Mouse (Mus musculus) hindbrain, embryonic 15.5 days (tissue): Measurements from ENCODE around the gene Alad. TPM values are rescaled to one million over a fixed set of nuclear protein-coding genes. Genes with fewer than 3 reads are reported as not detected.
"Not testable (repeated sequence)": the region's sequence is repeated elsewhere in the genome, so short reads cannot be mapped to it uniquely, and the experiment has no call there.

Experiments used
- ATAC-seq: fragments of 200-750 bp; cut with Nextera tagmentation; 2 replicates; pipeline ENCODE4 v1.8.0; 2017; ENCODE audit warnings: low read depth, moderate number of reproducible peaks, moderate TSS enrichment; ENCODE audit not compliant: low FRiP score
- H3K27ac ChIP-seq: fragments of 300-500 bp; sonication (generic); replicated peaks from 2 replicates; pipeline ENCODE4 v1.5.1; 2015; ENCODE audit warnings: mild to moderate bottlenecking, inconsistent platforms
- H3K27me3 ChIP-seq: fragments of 300-500 bp; sonication (generic); 2 replicates; pipeline ENCODE4 v1.6.1; 2015; ENCODE audit warnings: control low read depth, inconsistent platforms
- H3K36me3 ChIP-seq: fragments of 300-500 bp; sonication (generic); 2 replicates; pipeline ENCODE4 v1.6.1; 2015; ENCODE audit warnings: control low read depth, inconsistent platforms
- H3K4me1 ChIP-seq: fragments of 300-500 bp; sonication (generic); replicated peaks from 2 replicates; pipeline ENCODE4 v1.6.1; 2015; ENCODE audit warnings: control low read depth, inconsistent platforms
- H3K4me2 ChIP-seq: fragments of 300-500 bp; sonication (generic); 2 replicates; pipeline ENCODE4 v1.6.1; 2015; ENCODE audit warnings: moderate library complexity, mild to moderate bottlenecking, inconsistent platforms
- H3K4me3 ChIP-seq: fragments of 300-500 bp; sonication (generic); 2 replicates; pipeline ENCODE4 v1.5.1; 2015; ENCODE audit warnings: mild to moderate bottlenecking, inconsistent platforms
- H3K9ac ChIP-seq: fragments of 300-500 bp; sonication (generic); 2 replicates; pipeline ENCODE4 v1.6.1; 2015; ENCODE audit warnings: inconsistent platforms
- H3K9me3 ChIP-seq: fragments of 300-500 bp; sonication (generic); 2 replicates; pipeline ENCODE4 v1.6.1; 2016; ENCODE audit warnings: control low read depth, inconsistent platforms
- WGBS: fragments of 180-500 bp; shearing (Covaris S2); methylation state at CpG from one replicate; pipeline ENCODE4 v1.1.7; 2015; 5-methylcytosine and 5-hydroxymethylcytosine counted together
- polyA plus RNA-seq: library from polyadenylated mRNA; unstranded; fragments of >200 nt; fragmentation: Nextera tagmentation; extraction: Ambion mirVana; gene quantifications from 2 replicates; pipeline ENCODE4 v1.2.1, GENCODE M21; 2015

The Alad gene
- polyA plus RNA-seq, 1 experiment from 2014 or later: 75.0 TPM

- H3K4me3 ChIP-seq: peak within 1 kb of the TSS; percentile 49
- no peaks in the 10 kb centered on the region for H3K36me3 ChIP-seq
- peak within 1 kb of the TSS; percentile 38; the same call in 1 of the 2 replicates for H3K9ac ChIP-seq
- 3% methylated on average over 68 of the region's 71 CpGs for WGBS
- H3K4me1 ChIP-seq: peaks cover 11% of the 10 kb centered on the region
- H3K9me3 ChIP-seq: no peaks in the 10 kb centered on the region
- H3K27me3 ChIP-seq: peaks cover 24% of the 10 kb centered on the region
- no peak within 1 kb of the TSS for H3K27ac ChIP-seq
- ATAC-seq: peak; percentile 89
- H3K4me2 ChIP-seq: peak within 1 kb of the TSS; percentile 78
Measured at GRCm38 (mm10) chr4:62479937-62480708, 39.6 kb downstream of the Alad start, which contains the start of gene Bspry. Bspry (plus strand) TSS chr4:62480053.

GRCm38 (mm10) chr4:62479593-62479936 is 40.2 kb downstream of the Alad start:
- Histone ChIP-seq H3K4me2 (peak overlapping the region; percentile 78), H3K27me3 (peaks cover 24% of the 10 kb centered on the region), H3K4me1 (peaks cover 11% of the 10 kb centered on the region), H3K4me3 (peak overlapping the region; percentile 49), H3K9ac (peak overlapping the region; percentile 38; the same call in 1 of the 2 replicates)
- 14% methylated on average over 11 of the region's 11 CpGs for WGBS
- not testable (repeated sequence) for H3K9me3 ChIP-seq, H3K27ac ChIP-seq, H3K36me3 ChIP-seq, ATAC-seq

- H3K36me3 ChIP-seq: no peaks in the 10 kb centered on the region
- peaks cover 24% of the 10 kb centered on the region for H3K27me3 ChIP-seq
- no peak overlapping the region for H3K27ac ChIP-seq
- no peak overlapping the region for H3K9ac ChIP-seq
- H3K4me1 ChIP-seq: peaks cover 11% of the 10 kb centered on the region
- ATAC-seq: no peak
- H3K4me3 ChIP-seq: no peak overlapping the region
- no peak overlapping the region for H3K4me2 ChIP-seq
- H3K9me3 ChIP-seq: no peaks in the 10 kb centered on the region
- 89% methylated on average over 6 of the region's 6 CpGs for WGBS
Measured at GRCm38 (mm10) chr4:62477542-62478244, 42.0 kb downstream of the Alad start.

GRCm38 (mm10) chr4:62475793-62476192 is 43.9 kb downstream of the Alad start:
- no peak overlapping the region for H3K4me2 ChIP-seq
- H3K9me3 ChIP-seq: no peaks in the 10 kb centered on the region
- H3K4me3 ChIP-seq: no peak overlapping the region
- no peaks in the 10 kb centered on the region for H3K36me3 ChIP-seq
- no peak overlapping the region for H3K27ac ChIP-seq
- H3K4me1 ChIP-seq: peaks cover 11% of the 10 kb centered on the region
- no peak overlapping the region for H3K9ac ChIP-seq
- H3K27me3 ChIP-seq: peaks cover 20% of the 10 kb centered on the region
- 95% methylated on average over 6 of the region's 6 CpGs for WGBS
- ATAC-seq: no peak

GRCm38 (mm10) chr4:62475131-62475530 is 44.6 kb downstream of the Alad start:
- H3K9me3 ChIP-seq: no peaks in the 10 kb centered on the region
- no peak for ATAC-seq
- WGBS: 79% methylated on average over 2 of the region's 2 CpGs
- no peak overlapping the region for H3K27ac ChIP-seq
- H3K4me1 ChIP-seq: peaks cover 13% of the 10 kb centered on the region
- no peak overlapping the region for H3K9ac ChIP-seq
- H3K4me2 ChIP-seq: no peak overlapping the region
- H3K4me3 ChIP-seq: no peak overlapping the region
- H3K27me3 ChIP-seq: peaks cover 20% of the 10 kb centered on the region
- H3K36me3 ChIP-seq: no peaks in the 10 kb centered on the region

- Histone ChIP-seq H3K27me3 (0 out of 2 replicates have a peak, but pooled peaks cover 2% of the 10 kb centered on the region), H3K9ac (no peak overlapping the region), H3K9me3 (no peaks in the 10 kb centered on the region), H3K4me3 (no peak overlapping the region), H3K4me2 (no peak overlapping the region), H3K4me1 (peaks cover 5% of the 10 kb centered on the region), H3K27ac (no peak overlapping the region), H3K36me3 (no peaks in the 10 kb centered on the region)
- no peak for ATAC-seq
- WGBS: 93% methylated on average over 2 of the region's 2 CpGs
Measured at GRCm38 (mm10) chr4:62472071-62472470, 47.6 kb downstream of the Alad start.

- Histone ChIP-seq H3K27ac (peak within 1 kb of the TSS; percentile 60; the same call in 1 of the 2 replicates), H3K9me3 (no peaks in the 10 kb centered on the region), H3K4me2 (peak within 1 kb of the TSS; percentile 65), H3K27me3 (no peaks in the 10 kb centered on the region), H3K36me3 (no peaks in the 10 kb centered on the region), H3K4me1 (peaks cover 5% of the 10 kb centered on the region), H3K9ac (peak within 1 kb of the TSS; percentile 61), H3K4me3 (peak within 1 kb of the TSS; percentile 62)
- ATAC-seq: peak; percentile 95
- 2% methylated on average over 30 of the region's 30 CpGs for WGBS
Measured at GRCm38 (mm10) chr4:62470598-62471051, 49.1 kb downstream of the Alad start, which contains the start of gene Wdr31. Wdr31 (minus strand) TSS chr4:62470896.

GRCm38 (mm10) chr4:62468158-62468557 is 51.6 kb downstream of the Alad start:
- H3K36me3 ChIP-seq: no peaks in the 10 kb centered on the region
- no peak overlapping the region for H3K4me2 ChIP-seq
- no peak overlapping the region for H3K9ac ChIP-seq
- no peaks in the 10 kb centered on the region for H3K9me3 ChIP-seq
- ATAC-seq: no peak
- peaks cover 5% of the 10 kb centered on the region for H3K4me1 ChIP-seq
- H3K27me3 ChIP-seq: no peaks in the 10 kb centered on the region
- H3K4me3 ChIP-seq: no peak overlapping the region
- 100% methylated on average over 1 of the region's 1 CpGs for WGBS
- H3K27ac ChIP-seq: no peak overlapping the region

- H3K36me3 ChIP-seq: peaks cover 5% of the 10 kb centered on the region; the same call in 1 of the 2 replicates
- no peaks in the 10 kb centered on the region for H3K9me3 ChIP-seq
- H3K4me3 ChIP-seq: no peak overlapping the region
- no peak overlapping the region for H3K9ac ChIP-seq
- 77% methylated on average over 2 of the region's 2 CpGs for WGBS
- H3K27ac ChIP-seq: no peak overlapping the region
- no peak for ATAC-seq
- no peaks in the 10 kb centered on the region for H3K27me3 ChIP-seq
- no peaks in the 10 kb centered on the region for H3K4me1 ChIP-seq
- H3K4me2 ChIP-seq: no peak overlapping the region
Measured at GRCm38 (mm10) chr4:62463124-62463523, 56.6 kb downstream of the Alad start.

GRCm38 (mm10) chr4:62460348-62460747 is 59.4 kb downstream of the Alad start:
- 94% methylated on average over 8 of the region's 8 CpGs for WGBS
- Histone ChIP-seq H3K4me2 (no peak overlapping the region), H3K4me3 (no peak overlapping the region), H3K9me3 (no peaks in the 10 kb centered on the region), H3K27ac (no peak overlapping the region), H3K9ac (no peak overlapping the region), H3K27me3 (no peaks in the 10 kb centered on the region), H3K36me3 (peaks cover 5% of the 10 kb centered on the region; the same call in 1 of the 2 replicates), H3K4me1 (no peaks in the 10 kb centered on the region)
- ATAC-seq: no peak
